Mouse (Mus musculus) embryonic facial prominence, embryonic 11.5 days (tissue): ENCODE measurements around the gene Syt9. TPM values are rescaled to one million over a fixed set of nuclear protein-coding genes. Genes with fewer than 3 reads are reported as not detected.

Experiments used
- ATAC-seq: fragments of 200-750 bp; cut with Nextera tagmentation; replicated peaks from 2 replicates; pipeline ENCODE4 v1.8.0; 2017; ENCODE audit warnings: low read depth; ENCODE audit not compliant: insufficient number of reproducible peaks, low FRiP score, low TSS enrichment
- DNase-seq: peaks from one replicate; pipeline ENCODE4 v3.0.0-alpha.2; 2015; ENCODE audit warnings: low spot score
- H3K27ac ChIP-seq: fragments of 300-500 bp; sonication (generic); replicated peaks from 2 replicates; pipeline ENCODE4 v1.5.1; 2014; ENCODE audit warnings: mild to moderate bottlenecking, low read depth, low read length, control low read depth
- H3K27me3 ChIP-seq: fragments of 300-500 bp; sonication (generic); 2 replicates; pipeline ENCODE4 v1.6.1; 2014; ENCODE audit warnings: mild to moderate bottlenecking, low read length, moderate library complexity, mixed read lengths; ENCODE audit not compliant: control insufficient read depth, insufficient read depth
- H3K36me3 ChIP-seq: fragments of 300-500 bp; sonication (generic); replicated peaks from 2 replicates; pipeline ENCODE4 v1.6.1; 2014; ENCODE audit warnings: low read depth, mild to moderate bottlenecking, low read length, moderate library complexity, mixed read lengths; ENCODE audit not compliant: control insufficient read depth, insufficient read depth
- H3K4me1 ChIP-seq: fragments of 300-500 bp; sonication (generic); 2 replicates; pipeline ENCODE4 v1.6.1; 2014; ENCODE audit warnings: low read length, mixed read lengths; ENCODE audit not compliant: control insufficient read depth, insufficient read depth
- H3K4me2 ChIP-seq: fragments of 300-500 bp; sonication (generic); 2 replicates; pipeline ENCODE4 v1.6.1; 2014; ENCODE audit warnings: low read depth, mild to moderate bottlenecking, control low read depth, low read length, moderate library complexity
- H3K4me3 ChIP-seq: fragments of 300-500 bp; sonication (generic); 2 replicates; pipeline ENCODE4 v1.5.1; 2014; ENCODE audit warnings: low read depth, low read length, control low read depth
- H3K9ac ChIP-seq: fragments of 300-500 bp; sonication (generic); replicated peaks from 2 replicates; pipeline ENCODE4 v1.6.1; 2014; ENCODE audit warnings: mild to moderate bottlenecking, control low read depth, low read length
- H3K9me3 ChIP-seq: fragments of 300-500 bp; sonication (generic); replicated peaks from 2 replicates; pipeline ENCODE4 v1.6.1; 2016; ENCODE audit warnings: mild to moderate bottlenecking, low read length, inconsistent platforms, mixed read lengths; ENCODE audit not compliant: control insufficient read depth
- WGBS: fragments of 180-500 bp; shearing (Covaris S2); extraction: QIAGEN DNeasy Blood & Tissue Kit; methylation state at CpG from one replicate; pipeline ENCODE4 v1.1.7; 2014; 5-methylcytosine and 5-hydroxymethylcytosine counted together
- polyA plus RNA-seq: library from polyadenylated mRNA; unstranded; fragments of >200 nt; fragmentation: Nextera tagmentation; extraction: Ambion mirVana; gene quantifications from 2 replicates; pipeline ENCODE4 v1.2.1, GENCODE M21; 2014

The Syt9 gene
- polyA plus RNA-seq, 1 experiment from 2014 or later: 4.7 TPM

- WGBS: 50% methylated on average over 3 of the region's 3 CpGs
- Histone ChIP-seq H3K9ac (no peak overlapping the region), H3K4me1 (no peaks in the 10 kb centered on the region), H3K4me3 (no peak overlapping the region), H3K36me3 (no peaks in the 10 kb centered on the region), H3K4me2 (no peak overlapping the region), H3K27me3 (no peaks in the 10 kb centered on the region), H3K9me3 (no peaks in the 10 kb centered on the region), H3K27ac (no peak overlapping the region)
- ATAC-seq: no peak
- peak; percentile 32 for DNase-seq
Measured at GRCm38 (mm10) chr7:107417043-107417850, 46.7 kb downstream of the Syt9 start.

GRCm38 (mm10) chr7:107437381-107437780, 66.9 kb downstream of the Syt9 start:
- DNase-seq: no peak
- 89% methylated on average over 3 of the region's 3 CpGs for WGBS

GRCm38 (mm10) chr7:107444579-107444978, 74.1 kb downstream of the Syt9 start:
- Histone ChIP-seq H3K27ac (no peak overlapping the region), H3K4me3 (no peak overlapping the region), H3K9ac (no peak overlapping the region), H3K9me3 (no peaks in the 10 kb centered on the region), H3K4me1 (no peaks in the 10 kb centered on the region), H3K36me3 (no peaks in the 10 kb centered on the region), H3K27me3 (no peaks in the 10 kb centered on the region), H3K4me2 (no peak overlapping the region)
- ATAC-seq: no peak
- no peak for DNase-seq

More at GRCm38 (mm10) chr7:107437381-107437780, 66.9 kb downstream of the Syt9 start:
- Histone ChIP-seq H3K36me3 (no peaks in the 10 kb centered on the region), H3K27ac (no peak overlapping the region), H3K4me2 (no peak overlapping the region), H3K4me3 (no peak overlapping the region), H3K27me3 (no peaks in the 10 kb centered on the region), H3K4me1 (no peaks in the 10 kb centered on the region), H3K9ac (no peak overlapping the region), H3K9me3 (no peaks in the 10 kb centered on the region)
- no peak for ATAC-seq

- Histone ChIP-seq H3K27ac (no peak overlapping the region), H3K4me1 (no peaks in the 10 kb centered on the region), H3K27me3 (no peaks in the 10 kb centered on the region), H3K4me2 (no peak overlapping the region), H3K9me3 (no peaks in the 10 kb centered on the region), H3K36me3 (no peaks in the 10 kb centered on the region), H3K4me3 (no peak overlapping the region), H3K9ac (no peak overlapping the region)
- no peak for DNase-seq
- 73% methylated on average over 2 of the region's 2 CpGs for WGBS
- no peak for ATAC-seq
Measured at GRCm38 (mm10) chr7:107454660-107455059, 84.1 kb downstream of the Syt9 start.

DNA sequence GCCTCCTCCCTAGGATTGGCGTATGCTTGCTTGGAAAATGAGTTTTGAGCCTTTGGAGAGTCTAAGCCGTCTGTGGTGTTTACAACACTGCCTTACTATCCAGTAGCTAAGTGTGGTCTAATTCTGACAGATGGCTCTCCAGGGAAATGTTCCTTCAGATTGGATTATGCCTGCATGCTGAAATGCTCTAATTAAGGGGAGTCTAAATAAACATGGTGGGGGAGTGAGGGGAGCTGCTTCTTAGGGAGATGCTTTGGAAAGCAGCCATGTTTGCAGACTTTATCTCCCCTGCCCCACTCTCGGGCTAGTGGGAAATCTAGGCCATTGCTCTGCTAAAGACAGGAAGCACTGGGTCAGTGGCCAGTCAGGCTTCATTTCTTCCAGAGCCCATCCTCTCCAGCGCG, 84.6 kb downstream of the Syt9 start:
- 57% methylated on average over 5 of the region's 5 CpGs for WGBS
- Histone ChIP-seq H3K9me3 (no peaks in the 10 kb centered on the region), H3K4me2 (no peak overlapping the region), H3K36me3 (no peaks in the 10 kb centered on the region), H3K4me3 (no peak overlapping the region), H3K4me1 (no peaks in the 10 kb centered on the region), H3K27ac (no peak overlapping the region), H3K9ac (no peak overlapping the region), H3K27me3 (no peaks in the 10 kb centered on the region)
- no peak for ATAC-seq
- DNase-seq: no peak

DNA sequence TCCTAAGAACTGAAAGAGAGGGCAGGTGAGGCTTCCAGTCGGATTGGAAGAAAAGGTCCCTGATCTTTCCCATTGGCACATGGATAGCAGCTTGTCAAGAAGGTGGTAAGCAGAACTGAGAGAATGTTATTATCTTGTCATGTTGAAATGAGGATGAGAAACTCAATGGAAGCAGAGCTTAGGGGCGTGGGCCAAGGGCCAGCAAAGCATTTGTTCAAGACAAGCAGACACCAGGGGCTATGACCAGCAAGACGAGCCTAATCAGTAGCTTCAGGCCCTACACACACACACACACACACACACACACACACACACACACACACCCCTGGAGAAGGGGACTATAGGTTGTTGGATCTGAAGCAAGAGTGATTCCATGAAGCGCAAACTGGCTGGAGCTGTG, 90.6 kb downstream of the Syt9 start:
- no peak overlapping the region for H3K9ac ChIP-seq
- H3K9me3 ChIP-seq: no peaks in the 10 kb centered on the region
- no peak for DNase-seq
- H3K36me3 ChIP-seq: no peaks in the 10 kb centered on the region
- H3K27ac ChIP-seq: no peak overlapping the region
- ATAC-seq: no peak
- H3K4me2 ChIP-seq: no peak overlapping the region
- no peaks in the 10 kb centered on the region for H3K4me1 ChIP-seq
- WGBS: 76% methylated on average over 4 of the region's 4 CpGs
- no peak overlapping the region for H3K4me3 ChIP-seq
- H3K27me3 ChIP-seq: no peaks in the 10 kb centered on the region

DNA sequence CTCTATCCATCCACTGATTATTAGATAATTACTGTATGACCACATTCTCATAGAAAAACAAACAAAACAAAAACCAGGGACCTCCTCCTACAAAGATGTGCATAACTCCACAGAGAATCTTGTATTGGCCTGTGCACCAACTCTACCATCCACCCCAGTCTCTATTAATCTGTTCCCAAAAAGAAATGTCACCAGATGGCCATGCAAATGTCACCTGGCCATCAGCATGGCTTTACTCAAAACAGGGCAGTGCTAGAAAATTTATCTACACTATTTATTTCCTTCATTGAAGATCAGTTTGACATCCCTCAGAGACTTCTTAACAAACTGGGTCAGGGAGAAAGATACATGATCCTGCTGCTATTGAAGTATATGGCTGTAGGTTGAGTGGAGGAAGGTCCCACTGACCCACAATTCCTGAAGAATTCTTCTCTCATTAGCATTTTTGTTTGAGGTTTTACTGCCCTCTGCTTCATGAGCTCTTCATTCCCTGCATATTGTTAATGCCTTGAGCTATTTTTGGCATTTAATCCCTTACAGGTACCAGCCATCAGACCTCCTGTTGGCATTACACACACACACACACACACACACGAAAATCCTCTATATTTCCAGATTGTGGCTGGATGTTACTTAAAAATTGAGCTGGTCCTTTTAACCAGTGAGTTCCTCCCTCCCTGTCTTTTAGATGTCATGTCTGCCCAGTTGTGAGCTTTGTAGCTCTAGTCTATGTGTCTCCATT, 91.3 kb downstream of the Syt9 start:
- 56% methylated on average over 1 of the region's 1 CpGs for WGBS
- no peak overlapping the region for H3K4me3 ChIP-seq
- no peak overlapping the region for H3K27ac ChIP-seq
- no peaks in the 10 kb centered on the region for H3K27me3 ChIP-seq
- no peaks in the 10 kb centered on the region for H3K4me1 ChIP-seq
- no peak overlapping the region for H3K9ac ChIP-seq
- H3K36me3 ChIP-seq: no peaks in the 10 kb centered on the region
- ATAC-seq (no peak), DNase-seq (no peak)
- no peak overlapping the region for H3K4me2 ChIP-seq
- no peaks in the 10 kb centered on the region for H3K9me3 ChIP-seq

GRCm38 (mm10) chr7:107462962-107463361, 92.4 kb downstream of the Syt9 start:
- H3K36me3 ChIP-seq: no peaks in the 10 kb centered on the region
- H3K9me3 ChIP-seq: no peaks in the 10 kb centered on the region
- 43% methylated on average over 3 of the region's 3 CpGs for WGBS
- H3K9ac ChIP-seq: no peak overlapping the region
- H3K27me3 ChIP-seq: no peaks in the 10 kb centered on the region
- DNase-seq (no peak), ATAC-seq (no peak)
- H3K4me1 ChIP-seq: no peaks in the 10 kb centered on the region
- H3K4me2 ChIP-seq: no peak overlapping the region
- no peak overlapping the region for H3K4me3 ChIP-seq
- H3K27ac ChIP-seq: no peak overlapping the region
